Mouse (Mus musculus): ENCODE measurements around the gene Ptgds.

DNA sequence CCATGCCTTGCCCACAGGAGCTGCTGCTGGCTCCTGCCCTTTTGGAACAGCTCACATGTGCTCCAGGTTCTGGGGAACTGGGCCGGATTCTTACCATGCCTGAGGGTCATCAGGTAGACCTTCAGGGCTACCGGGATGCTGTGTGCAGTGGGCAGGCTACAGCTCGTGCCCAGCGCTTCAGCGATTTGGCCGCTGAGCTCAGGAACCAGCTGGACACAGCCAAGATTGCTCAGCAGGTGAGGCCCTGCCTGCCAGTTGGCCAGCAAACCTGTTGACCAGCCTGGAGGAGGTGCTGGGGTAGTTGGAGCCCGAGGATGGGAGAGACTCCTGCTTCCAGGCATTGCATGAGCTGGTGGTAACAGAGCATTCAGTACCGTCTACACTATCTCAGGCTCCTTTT, 35.6 kb downstream of the Ptgds start:
- no peak for TF ChIP-seq HCFC1 (IDR thresholded peaks at IDR 0.05; ENCODE audit: low read depth, low read length)
- TF ChIP-seq POLR2A (IDR thresholded peaks at IDR 0.05; ENCODE audit: low read depth, low read length) = no peak
- no peak for TF ChIP-seq EP300 (IDR thresholded peaks at IDR 0.05; ENCODE audit: low read length)
- no peak for TF ChIP-seq TCF12 (IDR thresholded peaks at IDR 0.05; ENCODE audit: low read depth, low read length)
- no peak for TF ChIP-seq UBTF (IDR thresholded peaks at IDR 0.05; ENCODE audit: low read depth, low read length)

Data from CH12.LX (cell line).